Mouse (Mus musculus) adrenal gland, postnatal 10 days (tissue): ENCODE measurements around the gene Otop2. TPM values are rescaled to one million over a fixed set of nuclear protein-coding genes. Genes with fewer than 3 reads are reported as not detected.

Experiments used
- DNase-seq: peaks from one replicate; pipeline ENCODE4 v3.0.0; 2021; ENCODE audit warnings: mixed read lengths
- total RNA-seq, 2 experiments: library from RNA; stranded (reverse); gene quantifications; 2 replicates each; pipeline ENCODE4 v1.2.3; 2021

Otop2 gene
- total RNA-seq, 2 experiments from 2014 or later = not detected

- no peak for DNase-seq
Measured at GRCm38 (mm10) chr11:115275954-115276353, 31.0 kb upstream of the Otop2 start.

GRCm38 (mm10) chr11:115276780-115277603 lies 30.0 kb upstream of the Otop2 start, which contains the start of gene Fdxr:
Gene Fdxr, minus strand, starts transcription at chr11:115277050.
- peak; percentile 99 for DNase-seq

GRCm38 (mm10) chr11:115277604-115277975 lies 29.4 kb upstream of the Otop2 start:
- no peak for DNase-seq

- DNase-seq = no peak
Measured at GRCm38 (mm10) chr11:115278176-115278575, 28.8 kb upstream of the Otop2 start.

- no peak for DNase-seq
Measured at GRCm38 (mm10) chr11:115279726-115280125, 27.2 kb upstream of the Otop2 start.

GRCm38 (mm10) chr11:115282295-115282694 lies 24.7 kb upstream of the Otop2 start:
- DNase-seq = no peak

GRCm38 (mm10) chr11:115282723-115283485 lies 24.1 kb upstream of the Otop2 start:
- DNase-seq = no peak

GRCm38 (mm10) chr11:115283486-115283765 lies 23.5 kb upstream of the Otop2 start:
- no peak for DNase-seq

DNA sequence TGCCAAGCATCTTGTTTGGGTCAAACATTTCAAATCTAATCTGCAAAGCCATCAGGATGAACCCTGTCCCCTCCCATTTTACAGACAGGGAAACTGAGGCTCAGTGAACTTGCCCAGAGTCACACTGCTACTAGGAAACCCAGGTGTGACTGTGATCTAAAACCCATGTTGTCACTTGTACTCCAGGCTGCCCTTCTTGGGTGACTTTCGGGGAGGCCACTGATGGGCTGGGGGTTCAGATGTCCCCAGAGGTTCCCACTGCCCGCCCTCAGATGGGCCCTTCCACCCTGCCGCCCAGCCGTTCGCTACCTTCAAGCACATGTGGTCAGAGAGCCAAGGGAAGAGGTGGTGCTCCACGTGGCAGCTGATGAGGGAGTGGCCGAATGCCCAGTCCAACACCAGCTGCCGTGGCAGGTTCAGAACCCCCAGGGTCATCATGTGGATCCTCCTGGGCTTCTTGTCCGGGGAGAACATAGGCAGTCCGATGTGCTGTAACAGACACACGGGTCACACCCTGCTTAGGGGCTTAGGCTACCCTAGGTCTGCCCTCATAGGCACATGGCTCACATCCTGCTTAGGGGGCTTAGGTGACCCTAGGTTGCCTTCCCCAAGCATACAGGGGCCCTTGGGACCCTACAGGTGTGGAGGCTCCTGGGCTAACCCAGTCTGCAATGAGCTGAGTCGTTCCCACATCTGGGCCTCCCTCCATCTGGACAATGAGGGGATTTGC lies 22.9 kb upstream of the Otop2 start:
- no peak for DNase-seq

- no peak for DNase-seq
Measured at GRCm38 (mm10) chr11:115285282-115285681, 21.7 kb upstream of the Otop2 start.

DNA sequence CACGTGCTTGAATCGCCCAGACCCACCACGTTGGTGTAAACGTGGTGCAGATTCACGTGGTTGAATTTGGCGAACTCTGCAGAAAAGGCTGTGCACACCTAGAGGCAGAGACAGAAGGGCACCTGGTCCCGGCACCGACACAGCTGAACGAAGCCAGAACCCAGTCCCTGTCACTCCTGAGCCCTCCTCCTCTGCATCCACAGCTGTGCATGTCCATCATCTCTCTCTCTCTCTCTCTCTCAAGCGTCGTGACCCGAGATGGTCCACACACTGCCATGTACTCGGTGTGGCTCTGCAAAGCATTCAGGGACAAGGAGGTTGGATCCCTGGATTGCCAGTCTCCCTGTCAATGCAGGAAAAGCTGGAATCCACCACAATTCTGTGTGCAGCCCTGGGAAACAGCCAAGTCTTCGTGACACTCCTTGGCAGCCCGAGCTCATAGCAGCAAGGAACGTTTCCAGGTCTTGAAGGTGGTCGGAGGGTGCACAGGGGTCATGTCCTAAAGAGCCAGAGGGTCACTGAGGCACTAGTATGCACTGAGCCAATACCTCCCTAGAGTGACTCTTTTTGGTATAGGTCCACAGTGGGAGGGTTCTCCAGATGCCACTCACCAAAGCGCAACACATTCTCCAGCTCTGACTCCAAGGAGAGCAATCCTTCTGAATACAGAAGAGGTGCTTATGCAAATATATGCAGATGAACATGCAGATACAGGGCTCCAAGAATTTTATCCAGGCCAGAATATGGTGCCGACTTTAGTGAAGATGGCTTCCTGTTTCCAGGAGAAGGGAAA lies 20.6 kb upstream of the Otop2 start:
- no peak for DNase-seq

DNA sequence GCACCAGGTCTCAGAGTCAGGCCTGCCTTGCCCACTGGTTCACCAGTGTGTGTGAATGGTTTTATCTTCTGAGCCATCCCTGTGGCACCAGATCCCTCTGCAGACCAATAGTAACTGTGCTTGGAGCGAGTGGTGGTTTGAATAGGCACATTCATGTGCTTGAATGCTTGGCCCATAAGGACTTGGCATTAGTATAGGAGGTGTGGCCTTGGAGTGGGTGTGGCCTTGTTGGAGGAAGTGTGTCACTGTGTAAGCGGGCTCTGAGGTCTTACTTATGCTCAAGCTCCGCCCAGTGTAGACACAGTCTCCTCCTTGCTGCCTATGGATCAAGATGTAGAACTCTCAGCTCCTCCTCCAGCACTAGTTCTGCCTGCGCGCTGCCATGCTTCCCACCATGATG lies 19.6 kb upstream of the Otop2 start:
- no peak for DNase-seq

GRCm38 (mm10) chr11:115288305-115288704 lies 18.7 kb upstream of the Otop2 start:
- DNase-seq = no peak

DNA sequence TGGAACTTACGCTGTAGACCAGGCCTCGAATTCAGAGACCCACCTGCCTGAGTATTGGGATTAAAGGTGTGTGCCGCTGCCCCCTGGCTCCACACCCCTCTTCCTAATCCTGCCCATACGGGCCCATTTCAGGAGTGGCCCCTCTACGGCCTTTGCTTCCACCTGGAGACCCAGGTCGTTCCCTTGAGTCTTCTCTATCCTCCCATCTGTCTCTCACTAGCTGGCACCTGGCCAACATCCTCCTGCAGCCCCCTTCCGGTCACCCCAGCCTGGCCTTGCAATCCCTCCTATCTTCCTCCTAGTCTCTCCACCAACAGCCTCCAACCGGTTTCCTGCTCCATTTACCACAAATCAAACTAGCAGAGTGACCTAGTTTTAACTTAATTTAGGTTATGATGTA lies 17.1 kb upstream of the Otop2 start:
- DNase-seq = no peak

DNA sequence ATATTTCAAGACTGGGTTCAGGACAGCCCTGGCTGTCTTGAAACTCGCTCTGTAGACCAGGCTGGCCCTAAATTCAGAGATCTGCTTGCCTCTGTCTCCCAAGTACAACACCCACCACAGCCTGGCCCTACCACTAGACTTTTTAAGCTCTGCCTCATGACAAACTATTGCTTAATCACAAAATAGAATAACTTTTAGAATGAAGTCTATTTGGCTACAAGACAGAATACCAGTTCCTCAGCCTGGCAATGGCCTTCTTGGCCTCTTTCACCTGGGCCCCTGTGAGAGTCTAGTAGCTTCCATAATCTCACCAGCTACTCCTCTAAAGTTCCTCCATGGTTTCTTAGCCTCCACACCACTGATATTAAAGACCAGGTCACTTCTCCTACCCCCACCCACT lies 16.6 kb upstream of the Otop2 start:
- DNase-seq = no peak

- no peak for DNase-seq
Measured at GRCm38 (mm10) chr11:115290919-115291318, 16.0 kb upstream of the Otop2 start.

DNA sequence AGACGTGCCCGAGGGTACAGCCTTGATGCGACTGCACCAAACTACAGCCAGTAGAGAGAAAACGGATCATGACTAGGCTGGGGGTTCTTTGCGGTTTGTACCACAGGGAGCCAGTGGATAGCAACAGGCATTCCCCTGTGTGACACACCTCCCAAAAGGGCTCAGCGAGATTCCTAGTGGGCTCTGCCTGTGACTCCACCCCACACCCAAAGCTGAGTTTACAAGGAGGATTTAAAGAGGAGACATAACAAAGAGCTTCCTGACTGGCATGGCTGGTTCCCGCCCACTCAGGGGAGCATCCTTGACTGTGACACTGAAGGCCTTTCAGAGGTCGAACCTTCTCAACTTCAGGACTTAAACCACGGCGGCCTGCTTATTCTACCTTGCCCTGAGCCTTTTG lies 15.5 kb upstream of the Otop2 start:
- DNase-seq = no peak

DNA sequence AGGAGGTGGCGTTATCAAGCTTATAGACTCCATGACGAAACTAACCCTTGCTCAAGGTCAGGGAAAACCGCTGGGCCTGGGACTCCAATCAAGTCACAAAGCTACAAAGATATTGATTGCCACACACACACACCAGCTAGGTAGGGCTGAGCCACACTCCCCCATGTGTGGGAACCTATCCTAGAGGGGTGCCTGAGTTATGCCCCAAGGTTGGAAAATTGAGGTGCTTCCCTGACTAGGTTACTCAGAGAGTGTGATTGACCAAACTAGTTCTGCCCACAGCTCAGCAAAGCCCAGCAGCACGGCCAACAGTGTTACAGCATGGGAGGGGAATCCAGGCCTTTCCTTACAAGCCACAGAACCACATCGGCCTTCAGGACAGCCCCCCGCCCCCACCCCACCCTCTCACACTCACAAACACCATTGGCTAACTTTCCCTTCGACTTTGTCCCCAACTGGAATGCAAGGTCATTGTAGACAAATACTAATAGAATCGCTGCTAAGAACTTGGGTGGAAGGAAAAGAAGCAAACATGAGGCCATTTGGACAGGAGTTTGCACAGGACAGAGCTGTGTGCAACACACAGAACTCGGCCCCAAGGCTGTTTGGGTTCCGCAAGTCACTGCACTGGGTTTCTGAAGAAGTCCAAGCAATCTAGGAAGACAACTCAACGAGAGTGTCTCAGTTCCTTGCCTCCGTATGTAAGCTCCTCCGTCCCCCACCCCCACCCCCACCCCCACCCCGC lies 14.2 kb upstream of the Otop2 start:
- no peak for DNase-seq

GRCm38 (mm10) chr11:115295939-115296338 lies 11.0 kb upstream of the Otop2 start:
- no peak for DNase-seq

DNA sequence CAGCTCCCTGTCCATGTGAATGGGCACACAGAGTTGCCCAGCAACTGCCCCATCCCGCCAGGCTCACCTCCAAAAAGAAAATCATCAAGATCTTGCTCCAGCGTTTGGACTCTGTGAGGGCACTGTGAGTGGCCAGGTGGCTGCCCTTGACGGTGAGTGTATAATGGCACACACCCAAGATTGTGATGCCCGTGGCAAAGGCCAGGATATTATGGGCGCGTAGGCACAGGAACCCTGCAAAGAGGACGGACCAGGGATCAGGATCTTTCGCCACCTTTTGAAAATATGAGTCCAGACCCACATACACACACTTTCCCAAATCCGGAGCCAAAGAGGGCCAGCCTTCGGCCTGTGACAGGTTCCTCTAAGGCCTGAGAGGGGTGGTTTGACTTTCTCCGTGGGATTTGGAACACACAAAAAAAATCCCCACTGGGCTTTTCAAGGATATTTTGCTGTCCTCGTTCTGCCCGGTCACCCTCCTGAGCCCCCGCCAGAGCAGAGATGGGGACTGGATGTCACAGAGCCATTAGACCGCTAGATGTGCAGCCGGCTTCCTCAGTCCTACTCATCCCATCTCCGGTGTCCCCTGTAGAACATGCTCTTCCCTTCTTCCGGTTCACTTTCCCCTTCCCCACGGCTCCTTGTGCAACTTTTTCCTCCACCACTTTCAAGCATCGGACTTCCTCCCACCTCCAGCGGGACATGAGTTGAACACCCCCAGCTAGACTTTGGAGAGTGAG lies 10.3 kb upstream of the Otop2 start:
- DNase-seq = peak; percentile 46
